Mouse (Mus musculus): ENCODE results near the gene Nckap5.

DNA sequence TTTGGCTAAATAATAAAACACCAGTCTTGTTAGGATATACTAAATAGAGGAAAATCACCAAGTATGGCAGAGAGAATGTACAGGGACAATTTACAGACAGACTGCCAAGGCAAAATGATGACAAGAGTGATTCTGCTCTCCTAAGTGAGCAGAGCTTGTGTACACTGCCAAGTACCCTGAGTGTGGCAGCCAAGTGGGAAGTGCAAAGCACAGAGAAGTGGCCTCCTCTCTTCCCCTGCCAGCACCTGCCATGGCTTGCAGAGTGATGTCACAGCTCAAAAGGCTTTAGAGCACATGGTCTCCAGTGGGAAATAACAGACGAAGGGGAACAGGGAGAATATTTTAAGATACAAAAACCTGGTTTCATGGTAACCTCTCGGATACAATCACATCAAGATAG is 488.8 kb downstream of the Nckap5 start:
- TF ChIP-seq HCFC1 (IDR thresholded peaks at IDR 0.05; ENCODE audit: borderline replicate concordance, insufficient read depth, low read length) (no peak), CHD2 (IDR thresholded peaks at IDR 0.05; ENCODE audit: low read depth, low read length) (no peak), MAFK (IDR thresholded peaks at IDR 0.05; ENCODE audit: insufficient read depth, low read depth, low read length) (no peak), ZNF384 (IDR thresholded peaks at IDR 0.05; ENCODE audit: low read depth, low read length) (no peak)

All from ES-E14 (cell line).